15 mouse cellular contexts compared by ENCODE assay signal in genomic region chr5:89223061-89223740, GRCm38 (mm10).
DNase-seq lines count a peak whose midpoint lies in the region; ATAC-seq and TF ChIP-seq lines count a peak whose summit lies in the region.
"Had no signal": no experiment of that assay in that cellular context is flagged by ENCODE, and none has a peak within 500 bp of the region (broad histone marks: within the 10 kb centered on the region; RNA-seq: fewer than 3 reads in every experiment).

No protein-coding gene starts in this region.

- TF ChIP-seq EP300 in liver, postnatal 0 days (IDR thresholded peaks at IDR 0.05; ENCODE audit: low read depth), result no peak

- peaks cover 2% of the 10 kb centered on the region; the same call in 1 of the 2 replicates for H3K4me1 ChIP-seq in forebrain, embryonic 16.5 days (replicated peaks; ENCODE audit: control insufficient read depth, insufficient read depth, low read length)
- no peaks in the 10 kb centered on the region; the same call in 1 of the 2 replicates for H3K4me1 ChIP-seq in forebrain, embryonic 13.5 days
- peaks cover 22% of the 10 kb centered on the region for H3K4me1 ChIP-seq in liver, adult 2 months (ENCODE audit: control insufficient read depth, insufficient read depth, low read length)
- H3K4me1 ChIP-seq in liver, embryonic 11.5 days (replicated peaks; ENCODE audit: control insufficient read depth, insufficient read depth, low read length), result no peaks in the 10 kb centered on the region
- peaks cover 37% of the 10 kb centered on the region for H3K4me1 ChIP-seq in limb, embryonic 10.5 days
- H3K4me1 ChIP-seq in liver, postnatal 0 days (ENCODE audit: insufficient read depth), result 0 out of 2 replicates have a peak, but pooled peaks cover 2% of the 10 kb centered on the region
- H3K4me1 ChIP-seq in heart, embryonic 11.5 days (ENCODE audit: control insufficient read depth, insufficient read depth, low read length), result no peaks in the 10 kb centered on the region
- H3K4me1 ChIP-seq: embryonic facial prominence, embryonic 12.5 days; heart, embryonic 15.5 days; hindbrain, embryonic 15.5 days; midbrain, embryonic 12.5 days had no signal

- peak; percentile 15; the same call in 1 of the 2 replicates for ATAC-seq in forebrain, embryonic 16.5 days
- ATAC-seq in forebrain, embryonic 13.5 days, result no peak
- no peak for ATAC-seq in liver, embryonic 11.5 days (replicated peaks; ENCODE audit: low FRiP score)
- peak; percentile 60; the same call in 1 of the 2 replicates for ATAC-seq in liver, postnatal 0 days
- ATAC-seq in heart, embryonic 11.5 days (replicated peaks; ENCODE audit: insufficient number of reproducible peaks, low FRiP score, low TSS enrichment), result no peak

- H3K9ac ChIP-seq in forebrain, embryonic 16.5 days (replicated peaks; ENCODE audit: low read depth, low read length), result no peak overlapping the region
- no peak overlapping the region for H3K9ac ChIP-seq in forebrain, embryonic 13.5 days
- peak overlapping the region; percentile 71; the same call in 1 of the 2 replicates for H3K9ac ChIP-seq in liver, adult 2 months (ENCODE audit: low read depth, low read length)
- H3K9ac ChIP-seq in liver, embryonic 11.5 days (ENCODE audit: low read depth, low read length), result no peak overlapping the region
- H3K9ac ChIP-seq in liver, postnatal 0 days (replicated peaks), result no peak overlapping the region
- H3K9ac ChIP-seq in heart, embryonic 11.5 days (ENCODE audit: low read depth, low read length), result no peak overlapping the region
- H3K9ac ChIP-seq: embryonic facial prominence, embryonic 12.5 days; heart, embryonic 15.5 days; hindbrain, embryonic 15.5 days; midbrain, embryonic 12.5 days had no signal

- WGBS in forebrain, embryonic 16.5 days, result 49% methylated on average over 10 of the region's 10 CpGs
- 56% methylated on average over 10 of the region's 10 CpGs for WGBS in forebrain, embryonic 13.5 days
- WGBS in liver, adult 2 months, result 14% methylated on average over 10 of the region's 10 CpGs
- 42% methylated on average over 10 of the region's 10 CpGs for WGBS in liver, embryonic 11.5 days
- 31% methylated on average over 10 of the region's 10 CpGs for WGBS in limb, embryonic 10.5 days
- 37% methylated on average over 10 of the region's 10 CpGs for WGBS in liver, postnatal 0 days (ENCODE audit: insufficient replicate concordance)
- WGBS in heart, embryonic 11.5 days (ENCODE audit: insufficient replicate concordance), result 51% methylated on average over 10 of the region's 10 CpGs

- H3K36me3 ChIP-seq in forebrain, embryonic 16.5 days (ENCODE audit: control insufficient read depth, insufficient read depth), result no peaks in the 10 kb centered on the region
- no peaks in the 10 kb centered on the region for H3K36me3 ChIP-seq in forebrain, embryonic 13.5 days (ENCODE audit: poor library complexity, severe bottlenecking)
- peaks cover 2% of the 10 kb centered on the region; the same call in 1 of the 2 replicates for H3K36me3 ChIP-seq in liver, adult 2 months (ENCODE audit: control insufficient read depth, insufficient read depth, low read length)
- peaks cover 3% of the 10 kb centered on the region; the same call in 1 of the 2 replicates for H3K36me3 ChIP-seq in liver, embryonic 11.5 days (ENCODE audit: control insufficient read depth, insufficient read depth, low read length)
- peaks cover 3% of the 10 kb centered on the region; the same call in 1 of the 2 replicates for H3K36me3 ChIP-seq in limb, embryonic 10.5 days
- no peaks in the 10 kb centered on the region; the same call in 1 of the 2 replicates for H3K36me3 ChIP-seq in liver, postnatal 0 days (replicated peaks; ENCODE audit: insufficient read depth, low read length)
- no peaks in the 10 kb centered on the region for H3K36me3 ChIP-seq in heart, embryonic 11.5 days (ENCODE audit: control insufficient read depth, insufficient read depth, low read length)
- H3K36me3 ChIP-seq: embryonic facial prominence, embryonic 12.5 days; hindbrain, embryonic 15.5 days; midbrain, embryonic 12.5 days had no signal

- H3K4me2 ChIP-seq in forebrain, embryonic 16.5 days (ENCODE audit: low read length), result no peak overlapping the region
- no peak overlapping the region for H3K4me2 ChIP-seq in forebrain, embryonic 13.5 days
- H3K4me2 ChIP-seq in liver, embryonic 11.5 days, result no peak overlapping the region
- H3K4me2 ChIP-seq in liver, postnatal 0 days (ENCODE audit: low read depth, low read length), result peak overlapping the region; percentile 47
- H3K4me2 ChIP-seq in heart, embryonic 11.5 days, result no peak overlapping the region
- H3K4me2 ChIP-seq: embryonic facial prominence, embryonic 12.5 days; heart, embryonic 15.5 days; hindbrain, embryonic 15.5 days; midbrain, embryonic 12.5 days had no signal

- no peaks in the 10 kb centered on the region for H3K9me3 ChIP-seq in forebrain, embryonic 16.5 days (ENCODE audit: control insufficient read depth, low read length)
- H3K9me3 ChIP-seq in forebrain, embryonic 13.5 days (replicated peaks), result no peaks in the 10 kb centered on the region
- H3K9me3 ChIP-seq in liver, embryonic 11.5 days (ENCODE audit: control insufficient read depth, low read length), result no peaks in the 10 kb centered on the region
- no peaks in the 10 kb centered on the region for H3K9me3 ChIP-seq in limb, embryonic 10.5 days (replicated peaks)
- H3K9me3 ChIP-seq in liver, postnatal 0 days (ENCODE audit: low read length), result no peaks in the 10 kb centered on the region
- H3K9me3 ChIP-seq in heart, embryonic 11.5 days (replicated peaks; ENCODE audit: control insufficient read depth, low read length), result no peaks in the 10 kb centered on the region
- H3K9me3 ChIP-seq: embryonic facial prominence, embryonic 12.5 days; heart, embryonic 15.5 days; hindbrain, embryonic 15.5 days; midbrain, embryonic 12.5 days had no signal

- no peak for TF ChIP-seq POLR2A in liver, adult 2 months (IDR thresholded peaks at IDR 0.05; ENCODE audit: extremely low read depth, insufficient read depth, low read length)

- H3K27me3 ChIP-seq in forebrain, embryonic 16.5 days (replicated peaks; ENCODE audit: control insufficient read depth, insufficient read depth, low read length), result no peaks in the 10 kb centered on the region
- no peaks in the 10 kb centered on the region for H3K27me3 ChIP-seq in forebrain, embryonic 13.5 days
- H3K27me3 ChIP-seq in liver, adult 2 months (ENCODE audit: control insufficient read depth, insufficient read depth, low read length), result no peaks in the 10 kb centered on the region
- no peaks in the 10 kb centered on the region for H3K27me3 ChIP-seq in liver, embryonic 11.5 days (replicated peaks; ENCODE audit: control insufficient read depth, insufficient read depth, low read length)
- H3K27me3 ChIP-seq in limb, embryonic 10.5 days (ENCODE audit: low read depth, poor library complexity, severe bottlenecking), result no peaks in the 10 kb centered on the region
- H3K27me3 ChIP-seq in liver, postnatal 0 days (ENCODE audit: insufficient read depth, low read length), result no peaks in the 10 kb centered on the region
- H3K27me3 ChIP-seq in heart, embryonic 11.5 days (ENCODE audit: control insufficient read depth, insufficient read depth, low read length), result no peaks in the 10 kb centered on the region
- H3K27me3 ChIP-seq: embryonic facial prominence, embryonic 12.5 days; heart, embryonic 15.5 days; hindbrain, embryonic 15.5 days; midbrain, embryonic 12.5 days had no signal

- no peak overlapping the region for H3K4me3 ChIP-seq in forebrain, embryonic 16.5 days (replicated peaks; ENCODE audit: low read length)
- H3K4me3 ChIP-seq in forebrain, embryonic 13.5 days, result no peak overlapping the region
- H3K4me3 ChIP-seq in liver, adult 2 months (ENCODE audit: insufficient read depth, low read depth, low read length), result peak overlapping the region; percentile 39
- no peak overlapping the region for H3K4me3 ChIP-seq in liver, embryonic 11.5 days (ENCODE audit: low read depth, low read length)
- H3K4me3 ChIP-seq in limb, embryonic 10.5 days, result peak overlapping the region; percentile 28
- no peak overlapping the region for H3K4me3 ChIP-seq in liver, postnatal 0 days (ENCODE audit: low read depth, low read length)
- no peak overlapping the region for H3K4me3 ChIP-seq in heart, embryonic 11.5 days (ENCODE audit: low read depth, low read length)
- H3K4me3 ChIP-seq: embryonic facial prominence, embryonic 12.5 days; heart, embryonic 15.5 days; hindbrain, embryonic 15.5 days; left cerebral cortex, adult 2 months; midbrain, embryonic 12.5 days had no signal

- peak; percentile 82 for DNase-seq in liver, adult 2 months (ENCODE audit: extremely low read depth, low read depth, low spot score)
- no peak for DNase-seq in liver, embryonic 11.5 days (ENCODE audit: low spot score)
- DNase-seq in limb, embryonic 10.5 days (ENCODE audit: low spot score), result peak; percentile 41
- DNase-seq in liver, postnatal 0 days, result peak; percentile 22
- no peak for DNase-seq in cerebellum, adult 11-12 months
- DNase-seq: cerebellum, postnatal 25 days; lung, adult 2 months had no signal

- no peak for TF ChIP-seq CTCF in liver, adult 2 months (IDR thresholded peaks at IDR 0.05; ENCODE audit: low read depth, low read length)
- TF ChIP-seq CTCF in liver, postnatal 0 days (IDR thresholded peaks at IDR 0.05; ENCODE audit: low read depth), result no peak

- no peaks in the 10 kb centered on the region for H3K79me2 ChIP-seq in liver, adult 2 months (ENCODE audit: control insufficient read depth, insufficient read depth, low read length)

- no peak overlapping the region for H3K27ac ChIP-seq in forebrain, embryonic 16.5 days (ENCODE audit: low read length)
- H3K27ac ChIP-seq in forebrain, embryonic 13.5 days, result no peak overlapping the region
- peak overlapping the region; percentile 74 for H3K27ac ChIP-seq in liver, adult 2 months (replicated peaks; ENCODE audit: insufficient read depth, low read depth, low read length)
- no peak overlapping the region for H3K27ac ChIP-seq in liver, embryonic 11.5 days (ENCODE audit: low read depth, low read length)
- peak overlapping the region; percentile 75 for H3K27ac ChIP-seq in limb, embryonic 10.5 days
- H3K27ac ChIP-seq in liver, postnatal 0 days (ENCODE audit: low read depth), result peak overlapping the region; percentile 60
- no peak overlapping the region for H3K27ac ChIP-seq in heart, embryonic 11.5 days (ENCODE audit: low read depth, low read length)
- H3K27ac ChIP-seq: embryonic facial prominence, embryonic 12.5 days; heart, embryonic 15.5 days; hindbrain, embryonic 15.5 days; left cerebral cortex, adult 2 months; midbrain, embryonic 12.5 days had no signal

Comparison
In these comparisons a context has a peak if more than half of its experiments do, and no peak if none do; other contexts are left out.
1. ATAC-seq: peak in forebrain, embryonic 16.5 days (single experiment) and liver, postnatal 0 days (single experiment); none in forebrain, embryonic 13.5 days (single experiment), liver, embryonic 11.5 days (single experiment) and heart, embryonic 11.5 days (single experiment).
2. H3K27ac ChIP-seq: peak in liver, adult 2 months (single experiment), limb, embryonic 10.5 days (single experiment) and liver, postnatal 0 days (single experiment); none in forebrain, embryonic 16.5 days (single experiment), forebrain, embryonic 13.5 days (single experiment), liver, embryonic 11.5 days (single experiment) and heart, embryonic 11.5 days (single experiment).
3. H3K4me3 ChIP-seq: peak in liver, adult 2 months (single experiment) and limb, embryonic 10.5 days (single experiment); none in forebrain, embryonic 16.5 days (single experiment), forebrain, embryonic 13.5 days (single experiment), liver, embryonic 11.5 days (single experiment), liver, postnatal 0 days (single experiment) and heart, embryonic 11.5 days (single experiment).
4. DNase-seq: peak in liver, adult 2 months (single experiment), limb, embryonic 10.5 days (single experiment) and liver, postnatal 0 days (single experiment); none in liver, embryonic 11.5 days (single experiment) and cerebellum, adult 11-12 months (single experiment).